Mouse (Mus musculus) gastrocnemius, adult 8-10 months (tissue): ENCODE data around the gene Wtip. TPM values are rescaled to one million over a fixed set of nuclear protein-coding genes. Genes with fewer than 3 reads are reported as not detected.
"Not testable (repeated sequence)": the region's sequence is repeated elsewhere in the genome, so short reads cannot be mapped to it uniquely, and the experiment has no call there.

Experiments
- DNase-seq, 2 experiments: peaks; one replicate each; pipeline ENCODE4 v3.0.0; 2022; ENCODE audit warnings: low spot score in 2 of 2
- total RNA-seq, 4 experiments: library from RNA; stranded (reverse); gene quantifications; 2 replicates each; pipeline ENCODE4 v1.2.4; 2022

Wtip gene
- total RNA-seq, 4 experiments from 2014 or later = 2.4 to 4.5 (median 2.4) TPM

- DNase-seq = not testable (repeated sequence)
Measured at GRCm38 (mm10) chr7:34120636-34121035, 12.4 kb downstream of the Wtip start.

- no peak for DNase-seq
Measured at GRCm38 (mm10) chr7:34116601-34117000, 16.5 kb downstream of the Wtip start.

GRCm38 (mm10) chr7:34109190-34109589 lies 23.9 kb downstream of the Wtip start:
- no peak for DNase-seq

GRCm38 (mm10) chr7:34101276-34101675 lies 31.8 kb downstream of the Wtip start:
- no peak for DNase-seq

- no peak for DNase-seq
Measured at GRCm38 (mm10) chr7:34100002-34100401, 33.1 kb downstream of the Wtip start.

- no peak for DNase-seq
Measured at GRCm38 (mm10) chr7:34094911-34095481, 38.1 kb downstream of the Wtip start, which contains the start of gene Scgb1b30. Gene Scgb1b30 (plus strand): TSS chr7:34095431.

GRCm38 (mm10) chr7:34068132-34068531 lies 64.9 kb downstream of the Wtip start:
- not testable (repeated sequence) for DNase-seq

Other genes starting within 250 kb of the Wtip start
- not detected for gene Scgb2b26, start 188.2 kb downstream of the Wtip start, total RNA-seq
- not detected for gene Scgb2b27, start 119.3 kb downstream of the Wtip start, total RNA-seq
- gene Scgb1b27, start 111.8 kb downstream of the Wtip start, total RNA-seq = not detected
- gene Scgb1b30, start 37.8 kb downstream of the Wtip start, total RNA-seq = not detected
- gene Uba2, start 36.3 kb upstream of the Wtip start, total RNA-seq = 10 to 100 TPM; 33.2 to 42.5 (median 37.5) TPM
- gene Pdcd2l, start 63.4 kb upstream of the Wtip start, total RNA-seq = 10 to 100 TPM; 13.0 to 18.6 (median 16.9) TPM
- 1,000 to 10,000 TPM in 2 of 4 experiments, 100 to 1,000 TPM in 2; 941 to 1,057 (median 993) TPM for gene Gpi1, start 97.1 kb upstream of the Wtip start, total RNA-seq
- not detected for gene Gm6096, start 117.8 kb upstream of the Wtip start, total RNA-seq
- gene 4931406P16Rik, start 180.3 kb upstream of the Wtip start, total RNA-seq = 10 to 100 TPM; 28.9 to 47.5 (median 39.1) TPM